33 mouse cellular contexts compared by ENCODE assay signal in genomic region chr1:92539071-92539470, GRCm38 (mm10). TPM values are rescaled to one million over a fixed set of nuclear protein-coding genes. Genes with fewer than 3 reads are reported as not detected.
"Had no signal": no experiment of that assay in that cellular context is flagged by ENCODE, and none has a peak within 500 bp of the region (broad histone marks: within the 10 kb centered on the region; RNA-seq: fewer than 3 reads in every experiment).

No protein-coding gene starts in this region.

- DNase-seq: kidney, postnatal 14 days; layer of hippocampus, adult 9-11 months; liver; lung, adult 18-20 months; lung, postnatal 10 days; lung, postnatal 36 days; retina, postnatal 1 day; right cerebral cortex, postnatal 25 days; spleen, adult 18-20 months; thymus, adult 2 months; thymus, postnatal 14 days; thymus, postnatal 4 days had no signal

- H3K27ac ChIP-seq: layer of hippocampus, adult 2 months; limb, embryonic 10.5 days; limb, embryonic 13.5 days; liver, embryonic 12.5 days; liver, embryonic 15.5 days; lung, embryonic 15.5 days; midbrain, embryonic 10.5 days; midbrain, embryonic 13.5 days; neural tube, embryonic 13.5 days; stomach, embryonic 15.5 days had no signal

- H3K9me3 ChIP-seq: limb, embryonic 10.5 days; limb, embryonic 13.5 days; liver, embryonic 12.5 days; liver, embryonic 15.5 days; lung, embryonic 15.5 days; midbrain, embryonic 10.5 days; midbrain, embryonic 13.5 days; neural tube, embryonic 13.5 days; stomach, embryonic 15.5 days had no signal

- H3K4me2 ChIP-seq: limb, embryonic 13.5 days; liver, embryonic 12.5 days; liver, embryonic 15.5 days; lung, embryonic 15.5 days; midbrain, embryonic 13.5 days; neural tube, embryonic 13.5 days; stomach, embryonic 15.5 days had no signal

- H3K4me3 ChIP-seq: layer of hippocampus, adult 2 months; limb, embryonic 10.5 days; limb, embryonic 13.5 days; liver, embryonic 12.5 days; liver, embryonic 15.5 days; lung, embryonic 15.5 days; megakaryocyte, embryonic 14.5 days; midbrain, embryonic 10.5 days; midbrain, embryonic 13.5 days; myocyte; neural tube, embryonic 13.5 days; stomach, embryonic 15.5 days had no signal

- H3K27me3 ChIP-seq: limb, embryonic 13.5 days; liver, embryonic 12.5 days; lung, embryonic 15.5 days; midbrain, embryonic 13.5 days; neural tube, embryonic 13.5 days; stomach, embryonic 15.5 days had no signal

- H3K36me3 ChIP-seq: limb, embryonic 10.5 days; limb, embryonic 13.5 days; liver, embryonic 12.5 days; liver, embryonic 15.5 days; lung, embryonic 15.5 days; midbrain, embryonic 10.5 days; midbrain, embryonic 13.5 days; neural tube, embryonic 13.5 days; stomach, embryonic 15.5 days had no signal

- H3K9ac ChIP-seq: limb, embryonic 13.5 days; liver, embryonic 12.5 days; liver, embryonic 15.5 days; lung, embryonic 15.5 days; midbrain, embryonic 13.5 days; neural tube, embryonic 13.5 days; stomach, embryonic 15.5 days had no signal

- H3K4me1 ChIP-seq: limb, embryonic 13.5 days; liver, embryonic 12.5 days; liver, embryonic 15.5 days; lung, embryonic 15.5 days; midbrain, embryonic 10.5 days; midbrain, embryonic 13.5 days; neural tube, embryonic 13.5 days; stomach, embryonic 15.5 days had no signal

- ATAC-seq: liver, embryonic 12.5 days; midbrain, embryonic 13.5 days; midbrain, embryonic 16.5 days had no signal

RNA-seq across cellular contexts. Expression of gene Olfr1414, which starts 20.6 kb away (rescaled TPM):
- total RNA-seq: layer of hippocampus, adult 2 months; layer of hippocampus, postnatal 25 days; left cerebral cortex, adult 18-20 months; left cerebral cortex, postnatal 25 days; monocyte, adult 5-6 weeks; neutrophil, adult 5-6 weeks had no signal
- polyA plus RNA-seq: kidney, embryonic 16.5 days; large intestine, adult 2 months; limb, embryonic 10.5 days; limb, embryonic 13.5 days; liver, embryonic 12.5 days; liver, embryonic 15.5 days; lung, embryonic 15.5 days; midbrain, embryonic 10.5 days; midbrain, embryonic 13.5 days; midbrain, embryonic 16.5 days; myocyte; neural tube, embryonic 13.5 days; stomach, embryonic 15.5 days; testis, adult 2 months; thymus, adult 2 months had no signal

RNA-seq across cellular contexts. Expression of gene Olfr1413, which starts 32.1 kb away (rescaled TPM):
- total RNA-seq: layer of hippocampus, adult 2 months; layer of hippocampus, postnatal 25 days; left cerebral cortex, adult 18-20 months; left cerebral cortex, postnatal 25 days; monocyte, adult 5-6 weeks; neutrophil, adult 5-6 weeks had no signal
- polyA plus RNA-seq: kidney, embryonic 16.5 days; large intestine, adult 2 months; limb, embryonic 10.5 days; limb, embryonic 13.5 days; liver, embryonic 12.5 days; liver, embryonic 15.5 days; lung, embryonic 15.5 days; midbrain, embryonic 10.5 days; midbrain, embryonic 13.5 days; midbrain, embryonic 16.5 days; myocyte; neural tube, embryonic 13.5 days; stomach, embryonic 15.5 days; thymus, adult 2 months had no signal

RNA-seq across cellular contexts. Expression of gene Olfr1415, which starts 43.2 kb away (rescaled TPM):
- total RNA-seq: layer of hippocampus, adult 2 months; layer of hippocampus, postnatal 25 days; left cerebral cortex, adult 18-20 months; left cerebral cortex, postnatal 25 days; monocyte, adult 5-6 weeks; neutrophil, adult 5-6 weeks had no signal
- polyA plus RNA-seq: kidney, embryonic 16.5 days; large intestine, adult 2 months; limb, embryonic 10.5 days; limb, embryonic 13.5 days; liver, embryonic 12.5 days; liver, embryonic 15.5 days; lung, embryonic 15.5 days; midbrain, embryonic 10.5 days; midbrain, embryonic 13.5 days; midbrain, embryonic 16.5 days; myocyte; neural tube, embryonic 13.5 days; stomach, embryonic 15.5 days; testis, adult 2 months; thymus, adult 2 months had no signal

RNA-seq across cellular contexts. Expression of gene Olfr1412, which starts 46.5 kb away (rescaled TPM):
- total RNA-seq: layer of hippocampus, adult 2 months; layer of hippocampus, postnatal 25 days; left cerebral cortex, adult 18-20 months; left cerebral cortex, postnatal 25 days; monocyte, adult 5-6 weeks; neutrophil, adult 5-6 weeks had no signal
- polyA plus RNA-seq: kidney, embryonic 16.5 days; large intestine, adult 2 months; limb, embryonic 10.5 days; limb, embryonic 13.5 days; liver, embryonic 12.5 days; liver, embryonic 15.5 days; lung, embryonic 15.5 days; midbrain, embryonic 10.5 days; midbrain, embryonic 13.5 days; midbrain, embryonic 16.5 days; myocyte; neural tube, embryonic 13.5 days; stomach, embryonic 15.5 days; testis, adult 2 months; thymus, adult 2 months had no signal

RNA-seq across cellular contexts. Expression of gene Olfr1416, which starts 54.2 kb away (rescaled TPM):
- total RNA-seq: layer of hippocampus, adult 2 months; layer of hippocampus, postnatal 25 days; left cerebral cortex, adult 18-20 months; left cerebral cortex, postnatal 25 days; monocyte, adult 5-6 weeks had no signal
- polyA plus RNA-seq: kidney, embryonic 16.5 days; large intestine, adult 2 months; limb, embryonic 10.5 days; limb, embryonic 13.5 days; liver, embryonic 12.5 days; liver, embryonic 15.5 days; lung, embryonic 15.5 days; midbrain, embryonic 10.5 days; midbrain, embryonic 13.5 days; midbrain, embryonic 16.5 days; myocyte; neural tube, embryonic 13.5 days; stomach, embryonic 15.5 days; testis, adult 2 months; thymus, adult 2 months had no signal
